Mouse (Mus musculus) heart, embryonic 16.5 days (tissue): ENCODE results near the gene Mmp9. TPM values are rescaled to one million over a fixed set of nuclear protein-coding genes. Genes with fewer than 3 reads are reported as not detected.

Experiments
- ATAC-seq: fragments of 200-750 bp; cut with Nextera tagmentation; replicated peaks from 2 replicates; pipeline ENCODE4 v1.8.0; 2017; ENCODE audit warnings: moderate number of reproducible peaks; ENCODE audit not compliant: insufficient read depth, low FRiP score; ENCODE audit errors: extremely low read depth
- H3K27ac ChIP-seq: fragments of 300-500 bp; sonication (generic); 2 replicates; pipeline ENCODE4 v1.5.1; 2014; ENCODE audit warnings: mild to moderate bottlenecking, low read length, control low read depth, moderate library complexity
- H3K27me3 ChIP-seq: fragments of 300-500 bp; sonication (generic); 2 replicates; pipeline ENCODE4 v1.6.1; 2014; ENCODE audit warnings: low read length, mixed read lengths; ENCODE audit not compliant: control insufficient read depth, insufficient read depth
- H3K36me3 ChIP-seq: fragments of 300-500 bp; sonication (generic); 2 replicates; pipeline ENCODE4 v1.6.1; 2014; ENCODE audit not compliant: control insufficient read depth, insufficient read depth
- H3K4me1 ChIP-seq: fragments of 300-500 bp; sonication (generic); 2 replicates; pipeline ENCODE4 v1.6.1; 2014; ENCODE audit warnings: low read length, mixed read lengths; ENCODE audit not compliant: control insufficient read depth, insufficient read depth
- H3K4me2 ChIP-seq: fragments of 300-500 bp; sonication (generic); 2 replicates; pipeline ENCODE4 v1.6.1; 2014; ENCODE audit warnings: low read depth, mild to moderate bottlenecking, control low read depth, low read length
- H3K4me3 ChIP-seq: fragments of 300-500 bp; sonication (generic); 2 replicates; pipeline ENCODE4 v1.5.1; 2014; ENCODE audit warnings: mild to moderate bottlenecking, control low read depth, low read length
- H3K9ac ChIP-seq: fragments of 300-500 bp; sonication (generic); 2 replicates; pipeline ENCODE4 v1.6.1; 2014; ENCODE audit warnings: low read length, control low read depth
- H3K9me3 ChIP-seq: fragments of 300-500 bp; sonication (generic); replicated peaks from 2 replicates; pipeline ENCODE4 v1.6.1; 2016; ENCODE audit warnings: low read length; ENCODE audit not compliant: control insufficient read depth
- WGBS: fragments of 180-500 bp; shearing (Covaris S2); extraction: QIAGEN DNeasy Blood & Tissue Kit; methylation state at CpG from one replicate; pipeline ENCODE4 v1.1.7; 2014; 5-methylcytosine and 5-hydroxymethylcytosine counted together
- polyA plus RNA-seq: library from polyadenylated mRNA; unstranded; fragments of >200 nt; fragmentation: Nextera tagmentation; extraction: Ambion mirVana; gene quantifications from 2 replicates; pipeline ENCODE4 v1.2.1, GENCODE M21; 2015

The Mmp9 gene
- polyA plus RNA-seq, 1 experiment from 2014 or later: 9.7 TPM

GRCm38 (mm10) chr2:164942692-164943290 is 2.2 kb downstream of the Mmp9 start:
- Histone ChIP-seq H3K9ac (no peak overlapping the region), H3K4me1 (peaks cover 7% of the 10 kb centered on the region), H3K9me3 (no peaks in the 10 kb centered on the region), H3K27me3 (peaks cover 41% of the 10 kb centered on the region), H3K27ac (no peak overlapping the region), H3K4me2 (no peak overlapping the region), H3K4me3 (no peak overlapping the region), H3K36me3 (no peaks in the 10 kb centered on the region)
- no peak for ATAC-seq
- 17% methylated on average over 5 of the region's 5 CpGs for WGBS

GRCm38 (mm10) chr2:164947506-164947905 is 6.9 kb downstream of the Mmp9 start:
- ATAC-seq: no peak

GRCm38 (mm10) chr2:164947930-164948329 is 7.3 kb downstream of the Mmp9 start:
- peaks cover 8% of the 10 kb centered on the region for H3K4me1 ChIP-seq
- H3K9ac ChIP-seq: no peak overlapping the region
- no peak overlapping the region for H3K27ac ChIP-seq
- no peaks in the 10 kb centered on the region for H3K36me3 ChIP-seq
- H3K27me3 ChIP-seq: peaks cover 66% of the 10 kb centered on the region
- ATAC-seq: no peak
- peaks cover 4% of the 10 kb centered on the region for H3K9me3 ChIP-seq
- 5% methylated on average over 7 of the region's 7 CpGs for WGBS
- no peak overlapping the region for H3K4me3 ChIP-seq
- no peak overlapping the region for H3K4me2 ChIP-seq

More at GRCm38 (mm10) chr2:164947506-164947905, 6.9 kb downstream of the Mmp9 start:
- H3K4me1 ChIP-seq: peaks cover 7% of the 10 kb centered on the region
- peaks cover 4% of the 10 kb centered on the region for H3K9me3 ChIP-seq
- no peak overlapping the region for H3K27ac ChIP-seq
- H3K9ac ChIP-seq: no peak overlapping the region
- peaks cover 64% of the 10 kb centered on the region for H3K27me3 ChIP-seq
- H3K4me2 ChIP-seq: no peak overlapping the region
- H3K36me3 ChIP-seq: no peaks in the 10 kb centered on the region
- 43% methylated on average over 4 of the region's 4 CpGs for WGBS
- no peak overlapping the region for H3K4me3 ChIP-seq

GRCm38 (mm10) chr2:164948962-164949361 is 8.4 kb downstream of the Mmp9 start:
- H3K36me3 ChIP-seq: no peaks in the 10 kb centered on the region
- ATAC-seq: no peak
- H3K27me3 ChIP-seq: peaks cover 73% of the 10 kb centered on the region
- H3K9ac ChIP-seq: no peak overlapping the region
- 7% methylated on average over 25 of the region's 25 CpGs for WGBS
- peak overlapping the region; percentile 34 for H3K4me3 ChIP-seq
- no peak overlapping the region for H3K27ac ChIP-seq
- peak overlapping the region; percentile 53 for H3K4me2 ChIP-seq
- H3K4me1 ChIP-seq: peaks cover 11% of the 10 kb centered on the region
- H3K9me3 ChIP-seq: peaks cover 4% of the 10 kb centered on the region

GRCm38 (mm10) chr2:164950501-164950900 is 9.9 kb downstream of the Mmp9 start:
- 25% methylated on average over 13 of the region's 13 CpGs for WGBS
- no peak overlapping the region for H3K9ac ChIP-seq
- H3K4me2 ChIP-seq: no peak overlapping the region
- peaks cover 11% of the 10 kb centered on the region for H3K4me1 ChIP-seq
- H3K9me3 ChIP-seq: peaks cover 4% of the 10 kb centered on the region
- H3K27me3 ChIP-seq: peaks cover 75% of the 10 kb centered on the region
- no peak overlapping the region for H3K4me3 ChIP-seq
- H3K36me3 ChIP-seq: no peaks in the 10 kb centered on the region
- no peak for ATAC-seq
- H3K27ac ChIP-seq: no peak overlapping the region

GRCm38 (mm10) chr2:164951745-164952144 is 11.2 kb downstream of the Mmp9 start:
- Histone ChIP-seq H3K27me3 (peaks cover 71% of the 10 kb centered on the region), H3K4me2 (no peak overlapping the region), H3K9ac (no peak overlapping the region), H3K4me1 (peaks cover 11% of the 10 kb centered on the region), H3K4me3 (no peak overlapping the region), H3K36me3 (no peaks in the 10 kb centered on the region), H3K27ac (no peak overlapping the region), H3K9me3 (peaks cover 4% of the 10 kb centered on the region)
- 75% methylated on average over 4 of the region's 4 CpGs for WGBS
- ATAC-seq: no peak

- WGBS: 33% methylated on average over 13 of the region's 13 CpGs
- H3K27ac ChIP-seq: no peak overlapping the region
Measured at GRCm38 (mm10) chr2:164952448-164952847, 11.9 kb downstream of the Mmp9 start.

GRCm38 (mm10) chr2:164953224-164953623 is 12.6 kb downstream of the Mmp9 start:
- Histone ChIP-seq H3K9ac (no peak overlapping the region), H3K9me3 (peaks cover 4% of the 10 kb centered on the region), H3K27me3 (peaks cover 58% of the 10 kb centered on the region), H3K4me3 (no peak overlapping the region), H3K27ac (no peak overlapping the region), H3K4me1 (peaks cover 11% of the 10 kb centered on the region), H3K4me2 (peak overlapping the region; percentile 42), H3K36me3 (no peaks in the 10 kb centered on the region)
- peak; percentile 65 for ATAC-seq
- 2% methylated on average over 21 of the region's 21 CpGs for WGBS

More at GRCm38 (mm10) chr2:164952448-164952847, 11.9 kb downstream of the Mmp9 start:
- no peaks in the 10 kb centered on the region for H3K36me3 ChIP-seq
- no peak overlapping the region for H3K4me3 ChIP-seq
- H3K4me2 ChIP-seq: no peak overlapping the region
- H3K4me1 ChIP-seq: peaks cover 11% of the 10 kb centered on the region
- peaks cover 4% of the 10 kb centered on the region for H3K9me3 ChIP-seq
- no peak overlapping the region for H3K9ac ChIP-seq
- peaks cover 64% of the 10 kb centered on the region for H3K27me3 ChIP-seq
- ATAC-seq: no peak

- Histone ChIP-seq H3K36me3 (no peaks in the 10 kb centered on the region), H3K9me3 (peaks cover 4% of the 10 kb centered on the region), H3K4me2 (no peak overlapping the region), H3K9ac (no peak overlapping the region), H3K4me3 (no peak overlapping the region), H3K27ac (no peak overlapping the region), H3K4me1 (peaks cover 3% of the 10 kb centered on the region; the same call in 1 of the 2 replicates), H3K27me3 (peaks cover 37% of the 10 kb centered on the region)
- 62% methylated on average over 4 of the region's 4 CpGs for whole genome bisulfite sequencing
- no peak for ATAC-seq
Measured at GRCm38 (mm10) chr2:164955725-164956124, 15.1 kb downstream of the Mmp9 start.
